Comparison of ENCODE assay signal across 8 mouse cellular contexts in the genomic region with DNA sequence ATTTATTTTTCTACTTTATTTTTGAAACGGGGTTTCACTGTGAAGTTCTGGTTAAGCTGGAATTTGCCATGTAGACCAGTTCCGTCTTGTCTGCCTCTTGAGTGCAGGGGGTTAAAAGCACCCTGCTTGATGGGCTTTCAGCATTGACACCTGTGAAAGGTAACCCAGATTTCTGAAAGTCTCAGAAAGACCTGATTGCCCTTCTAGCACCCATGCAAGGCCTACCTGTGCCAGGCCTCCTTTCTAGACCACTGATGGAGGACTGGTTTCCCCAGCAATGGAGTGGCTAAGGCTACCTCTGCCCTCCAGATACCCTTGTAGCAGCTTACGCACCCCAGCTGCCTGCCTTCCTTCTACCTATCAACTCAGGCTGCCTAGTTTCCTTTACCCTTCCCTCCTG. TPM values are rescaled to one million over a fixed set of nuclear protein-coding genes. Genes with fewer than 3 reads are reported as not detected.
DNase-seq lines count a peak whose midpoint lies in the region; ATAC-seq and TF ChIP-seq lines count a peak whose summit lies in the region.

No protein-coding gene starts in this region.

- H3K9me3 ChIP-seq in liver, embryonic 12.5 days (replicated peaks), result no peaks in the 10 kb centered on the region
- H3K9me3 ChIP-seq in stomach, postnatal 0 days (ENCODE audit: control insufficient read depth, low read length), result no peaks in the 10 kb centered on the region

- no peak for TF ChIP-seq POLR2A in cerebellum, adult 2 months (IDR thresholded peaks at IDR 0.05; ENCODE audit: borderline replicate concordance, insufficient read depth, low read length)
- TF ChIP-seq POLR2A in testis, adult 2 months (IDR thresholded peaks at IDR 0.05; ENCODE audit: control insufficient read depth, low read depth, low read length), result no peak

- peak in 1 of 2 experiments; percentile 30 for DNase-seq in cerebellum, adult 2 months
- DNase-seq in cerebellum, postnatal 14 days, result no peak
- DNase-seq in testis, postnatal 10 days (ENCODE audit: low spot score), result no peak
- DNase-seq in stomach, postnatal 0 days (ENCODE audit: low spot score), result no peak
- no peak for DNase-seq in layer of hippocampus, adult 18-20 months (ENCODE audit: low spot score in 2 of 2)
- no peak for DNase-seq in cerebellum, adult 11-12 months

- no peaks in the 10 kb centered on the region for H3K27me3 ChIP-seq in cerebellum, adult 2 months (ENCODE audit: control insufficient read depth, insufficient read depth, low read length)
- H3K27me3 ChIP-seq in testis, adult 2 months (ENCODE audit: control insufficient read depth, insufficient read depth, low read length), result no peaks in the 10 kb centered on the region
- no peaks in the 10 kb centered on the region for H3K27me3 ChIP-seq in liver, embryonic 12.5 days (replicated peaks)
- H3K27me3 ChIP-seq in stomach, postnatal 0 days (ENCODE audit: control insufficient read depth, insufficient read depth, low read length), result no peaks in the 10 kb centered on the region

- H3K4me2 ChIP-seq in liver, embryonic 12.5 days, result peak overlapping the region; percentile 88
- peak overlapping the region; percentile 87 for H3K4me2 ChIP-seq in stomach, postnatal 0 days (replicated peaks; ENCODE audit: low read depth)

- TF ChIP-seq CTCF in cerebellum, adult 2 months (IDR thresholded peaks at IDR 0.05; ENCODE audit: borderline replicate concordance, insufficient read depth, low read depth, low read length), result no peak
- no peak for TF ChIP-seq CTCF in testis, adult 2 months (IDR thresholded peaks at IDR 0.05; ENCODE audit: control insufficient read depth, insufficient read depth, insufficient replicate concordance, low read depth, low read length)
- no peak for TF ChIP-seq CTCF in stomach, postnatal 0 days (IDR thresholded peaks at IDR 0.05; ENCODE audit: low read depth)

- H3K27ac ChIP-seq in cerebellum, adult 2 months (ENCODE audit: insufficient read depth, low read length), result peak overlapping the region; percentile 32; the same call in 1 of the 2 replicates
- H3K27ac ChIP-seq in testis, adult 2 months (ENCODE audit: control insufficient read depth, insufficient read depth, low read depth, low read length), result peak overlapping the region; percentile 99
- H3K27ac ChIP-seq in liver, embryonic 12.5 days, result peak overlapping the region; percentile 89
- peak overlapping the region; percentile 98 for H3K27ac ChIP-seq in stomach, postnatal 0 days (replicated peaks)

- ATAC-seq in liver, embryonic 12.5 days, result no peak
- ATAC-seq in stomach, postnatal 0 days (ENCODE audit: low FRiP score, low TSS enrichment), result no peak

- H3K4me1 ChIP-seq in cerebellum, adult 2 months (ENCODE audit: control insufficient read depth, insufficient read depth, low read length), result peaks cover 9% of the 10 kb centered on the region
- peaks cover 21% of the 10 kb centered on the region for H3K4me1 ChIP-seq in testis, adult 2 months (ENCODE audit: control insufficient read depth, insufficient read depth, low read length)
- peaks cover 51% of the 10 kb centered on the region for H3K4me1 ChIP-seq in liver, embryonic 12.5 days
- no peaks in the 10 kb centered on the region for H3K4me1 ChIP-seq in stomach, postnatal 0 days (replicated peaks; ENCODE audit: control insufficient read depth, insufficient read depth)

- peak overlapping the region; percentile 95 for H3K9ac ChIP-seq in liver, embryonic 12.5 days
- peak overlapping the region; percentile 96 for H3K9ac ChIP-seq in stomach, postnatal 0 days (ENCODE audit: low read length)

- WGBS in cerebellum, adult 2 months, result 54% methylated on average over 3 of the region's 3 CpGs
- WGBS in liver, embryonic 12.5 days (ENCODE audit: insufficient replicate concordance), result 61% methylated on average over 3 of the region's 3 CpGs
- WGBS in stomach, postnatal 0 days, result 47% methylated on average over 3 of the region's 3 CpGs

- H3K4me3 ChIP-seq in cerebellum, adult 2 months (replicated peaks; ENCODE audit: insufficient read depth, low read depth, low read length), result peak overlapping the region; percentile 95
- H3K4me3 ChIP-seq in testis, adult 2 months (ENCODE audit: control insufficient read depth, low read depth, low read length), result peak overlapping the region; percentile 95; the same call in 1 of the 2 replicates
- H3K4me3 ChIP-seq in liver, embryonic 12.5 days, result peak overlapping the region; percentile 95
- H3K4me3 ChIP-seq in stomach, postnatal 0 days (ENCODE audit: low read depth, low read length), result peak overlapping the region; percentile 74

- no peak for TF ChIP-seq EP300 in stomach, postnatal 0 days (optimal IDR thresholded peaks at IDR 0.05)

- no peaks in the 10 kb centered on the region; the same call in 1 of the 2 replicates for H3K36me3 ChIP-seq in testis, adult 2 months (ENCODE audit: control insufficient read depth, insufficient read depth, low read length)
- H3K36me3 ChIP-seq in liver, embryonic 12.5 days, result peaks cover 26% of the 10 kb centered on the region
- 0 out of 2 replicates have a peak, but pooled peaks cover 4% of the 10 kb centered on the region for H3K36me3 ChIP-seq in stomach, postnatal 0 days (ENCODE audit: control insufficient read depth, insufficient read depth, low read length)

RNA-seq across cellular contexts. Expression of a gene that starts 0.6 kb away (rescaled TPM):
- 2,309 TPM in 2 replicates for polyA plus RNA-seq in cerebellum, adult 2 months (2012; rRNA removed)
- polyA plus RNA-seq in testis, adult 2 months (2012; rRNA removed), result 329 and 345 TPM in 2 replicates
- 371 and 388 TPM in 2 replicates for polyA plus RNA-seq in liver, embryonic 12.5 days (2016; fragmentation: Nextera tagmentation; extraction: Ambion mirVana)
- polyA plus RNA-seq in stomach, postnatal 0 days (2015; fragmentation: Nextera tagmentation; extraction: Ambion mirVana), result 608 and 627 TPM in 2 replicates
- 1,000 to 10,000 TPM; 1,141 to 1,201 TPM for total RNA-seq in layer of hippocampus, adult 18-20 months (2021)

RNA-seq across cellular contexts. Expression of a gene that starts 6.6 kb away (rescaled TPM):
- polyA plus RNA-seq in cerebellum, adult 2 months (2012; rRNA removed), result 37.0 and 40.1 TPM in 2 replicates
- polyA plus RNA-seq in testis, adult 2 months (2012; rRNA removed), result 116 and 135 TPM in 2 replicates
- 20.9 and 22.7 TPM in 2 replicates for polyA plus RNA-seq in liver, embryonic 12.5 days (2016; fragmentation: Nextera tagmentation; extraction: Ambion mirVana)
- polyA plus RNA-seq in stomach, postnatal 0 days (2015; fragmentation: Nextera tagmentation; extraction: Ambion mirVana), result 20.5 and 21.7 TPM in 2 replicates
- 10 to 100 TPM; 31.0 to 31.7 TPM for total RNA-seq in layer of hippocampus, adult 18-20 months (2021)

RNA-seq across cellular contexts. Expression of a gene that starts 19.4 kb away (rescaled TPM):
- polyA plus RNA-seq in cerebellum, adult 2 months (2012; rRNA removed), result 39.9 and 41.5 TPM in 2 replicates
- polyA plus RNA-seq in testis, adult 2 months (2012; rRNA removed), result 486 and 516 TPM in 2 replicates
- polyA plus RNA-seq in liver, embryonic 12.5 days (2016; fragmentation: Nextera tagmentation; extraction: Ambion mirVana), result 31.4 and 34.9 TPM in 2 replicates
- polyA plus RNA-seq in stomach, postnatal 0 days (2015; fragmentation: Nextera tagmentation; extraction: Ambion mirVana), result 26.7 and 28.0 TPM in 2 replicates
- total RNA-seq in layer of hippocampus, adult 18-20 months (2021), result 100 to 1,000 TPM; 104 to 113 TPM

RNA-seq across cellular contexts. Expression of a gene that starts 35.2 kb away (rescaled TPM):
- polyA plus RNA-seq in cerebellum, adult 2 months (2012; rRNA removed), result 45.6 and 50.3 TPM in 2 replicates
- polyA plus RNA-seq in testis, adult 2 months (2012; rRNA removed), result 7.0 and 9.5 TPM in 2 replicates
- polyA plus RNA-seq in liver, embryonic 12.5 days (2016; fragmentation: Nextera tagmentation; extraction: Ambion mirVana), result 11.1 and 11.9 TPM in 2 replicates
- polyA plus RNA-seq in stomach, postnatal 0 days (2015; fragmentation: Nextera tagmentation; extraction: Ambion mirVana), result 1.4 and 1.5 TPM in 2 replicates
- 10 to 100 TPM; 54.2 to 57.6 TPM for total RNA-seq in layer of hippocampus, adult 18-20 months (2021)

RNA-seq across cellular contexts. Expression of a gene that starts 39.2 kb away (rescaled TPM):
- 3.8 and 4.5 TPM in 2 replicates for polyA plus RNA-seq in cerebellum, adult 2 months (2012; rRNA removed)
- polyA plus RNA-seq in testis, adult 2 months (2012; rRNA removed), result 0.35 and 0.54 TPM in 2 replicates
- 2.1 and 2.7 TPM in 2 replicates for polyA plus RNA-seq in liver, embryonic 12.5 days (2016; fragmentation: Nextera tagmentation; extraction: Ambion mirVana)
- 2.8 and 3.1 TPM in 2 replicates for polyA plus RNA-seq in stomach, postnatal 0 days (2015; fragmentation: Nextera tagmentation; extraction: Ambion mirVana)
- total RNA-seq in layer of hippocampus, adult 18-20 months (2021), result 1 to 10 TPM; 7.5 to 9.9 TPM

Comparison
In these comparisons a context has a peak if more than half of its experiments do, and no peak if none do; other contexts are left out.
1. H3K27ac ChIP-seq: peak in every context shown above with its lines; median percentile 99 in testis, adult 2 months; 98 in stomach, postnatal 0 days; 89 in liver, embryonic 12.5 days; 32 in cerebellum, adult 2 months.
2. RNA of a gene that starts 19.4 kb away (polyA plus RNA-seq): 486 to 516 TPM in testis, adult 2 months; 39.9 to 41.5 TPM in cerebellum, adult 2 months, 31.4 to 34.9 TPM in liver, embryonic 12.5 days and 26.7 to 28.0 TPM in stomach, postnatal 0 days; every median in the first group is over 10 times any median in the second.
3. Peak in every context shown above with its lines, with median percentiles within 50 percentile points of each other: H3K4me3 ChIP-seq.